Mouse (Mus musculus): Measurements from ENCODE around the gene Dennd6b.

DNA sequence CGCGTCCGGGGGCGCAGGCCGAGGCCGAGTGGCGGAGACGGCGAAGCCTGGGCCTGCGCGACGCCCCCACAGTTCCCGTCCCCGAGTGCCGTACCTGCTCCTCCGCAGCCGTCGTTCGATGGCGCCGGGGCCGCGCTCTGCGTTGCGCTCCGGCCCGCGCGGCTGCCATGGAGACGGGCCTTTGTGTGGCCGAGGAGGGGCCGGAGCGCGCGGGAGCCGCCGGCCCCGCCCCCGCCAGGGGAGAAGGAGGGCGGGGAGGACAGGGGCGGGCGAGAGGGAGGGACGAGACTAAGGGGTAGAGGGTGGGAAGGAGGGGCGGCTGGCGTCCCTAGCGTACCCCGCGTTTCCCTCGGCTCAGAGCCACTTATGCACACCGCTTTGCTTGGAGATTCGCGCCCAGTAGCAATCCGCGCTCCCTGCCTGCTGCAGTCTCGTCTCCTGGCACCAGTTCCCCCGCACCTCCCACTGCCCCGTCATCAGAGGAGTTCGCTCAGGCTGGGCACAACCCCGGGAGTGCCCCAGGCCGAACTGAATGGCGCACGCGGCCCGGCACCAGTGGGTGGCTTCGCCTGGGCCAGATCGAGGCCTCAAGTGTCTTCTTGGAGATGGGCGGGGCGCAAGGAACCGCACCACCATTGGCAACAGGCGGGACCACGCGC lies 15.6 kb downstream of the Dennd6b start, which contains the start of gene Plxnb2:
- no peak for TF ChIP-seq CTCF (IDR thresholded peaks at IDR 0.05; ENCODE audit: extremely low read depth, insufficient read depth, low read length)
- peak; percentile 60; the same call in 1 of the 2 replicates for TF ChIP-seq POLR2A (IDR thresholded peaks at IDR 0.05; ENCODE audit: extremely low read depth, insufficient read depth, low read length)
